Mouse (Mus musculus): Measurements from ENCODE around the gene Brdt. TPM values are rescaled to one million over a fixed set of nuclear protein-coding genes. Genes with fewer than 3 reads are reported as not detected.

Brdt gene
- 2.7 and 2.9 TPM in 2 replicates for polyA plus RNA-seq (2021; fragmentation: Nextera tagmentation)
- long read RNA-seq, experiment 1, partial matches to known transcripts: 3 of 7 reads
- long read RNA-seq, experiment 1, other reads (novel, unspliced or antisense): 3 of 7 reads
- long read RNA-seq, experiment 2, partial matches to known transcripts: 5 of 10 reads
- long read RNA-seq, experiment 2, other reads (novel, unspliced or antisense): 5 of 10 reads

GRCm38 (mm10) chr5:107330916-107331421 lies at the start of gene Brdt:
Gene Brdt (plus strand): TSS chr5:107331159.

DNA sequence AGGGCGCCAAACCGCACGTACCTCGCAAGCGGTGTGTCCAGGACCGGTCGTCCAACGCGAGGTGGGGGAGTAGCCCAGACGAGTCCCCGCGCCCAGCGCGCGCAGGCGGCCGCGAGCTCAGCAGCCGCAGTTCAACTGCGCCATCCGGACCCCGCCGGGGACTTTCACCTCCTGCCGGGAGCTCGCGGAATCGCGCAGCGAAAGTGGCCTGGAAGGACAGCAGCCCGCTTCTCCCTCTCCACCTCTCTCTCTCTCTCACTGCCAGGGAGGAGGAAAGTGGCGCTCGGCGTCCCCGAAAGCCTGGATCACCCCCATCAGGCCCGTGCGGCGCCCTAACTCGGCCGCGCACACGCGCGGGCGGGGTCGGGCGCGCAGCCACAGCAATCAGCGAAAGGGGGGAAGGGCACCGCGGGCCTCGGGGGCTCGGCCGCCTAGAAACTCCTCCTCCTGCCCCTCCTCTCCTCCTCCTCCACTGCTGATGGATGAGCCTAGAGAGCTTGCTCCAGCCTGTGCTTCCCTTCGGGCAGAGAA lies 41.7 kb upstream of the Brdt start, which contains the start of gene Tgfbr3:
Tgfbr3 (minus strand) TSS at position 396 of the 531 bp plus-strand sequence.

GRCm38 (mm10) chr5:107402436-107402835 lies 71.5 kb downstream of the Brdt start, which contains the start of gene Ephx4:
Gene Ephx4 (plus strand): TSS chr5:107402736.

GRCm38 (mm10) chr5:107431249-107431648 lies 100.3 kb downstream of the Brdt start, which contains the start of gene Lpcat2b:
Gene Lpcat2b (plus strand): TSS chr5:107431549.

Other genes with a start within 250 kb of the Brdt start
- 7.2 and 7.5 TPM in 2 replicates for gene Tgfbr3, start 41.5 kb upstream of the Brdt start, polyA plus RNA-seq (2021; fragmentation: Nextera tagmentation)
- gene Ephx4, start 71.6 kb downstream of the Brdt start, polyA plus RNA-seq (2021; fragmentation: Nextera tagmentation): 78.8 and 89.2 TPM in 2 replicates
- not detected in 2 replicates for gene Lpcat2b, start 100.4 kb downstream of the Brdt start, polyA plus RNA-seq (2021; fragmentation: Nextera tagmentation)
- 42.0 and 44.6 TPM in 2 replicates for gene Btbd8, start 106.8 kb downstream of the Brdt start, polyA plus RNA-seq (2021; fragmentation: Nextera tagmentation)
- gene Gm42669, start 176.5 kb downstream of the Brdt start, polyA plus RNA-seq (2021; fragmentation: Nextera tagmentation): 0.06 TPM in 2 replicates
- gene 1700028K03Rik, start 203.6 kb downstream of the Brdt start, polyA plus RNA-seq (2021; fragmentation: Nextera tagmentation): 0.10 and 0.24 TPM in 2 replicates